Mouse (Mus musculus): ENCODE data around the gene Tsn. TPM values are rescaled to one million over a fixed set of nuclear protein-coding genes. Genes with fewer than 3 reads are reported as not detected.

The Tsn gene
- polyA plus RNA-seq, 1 experiment: 27.7 TPM

GRCm38 (mm10) chr1:118275139-118275538, 36.4 kb downstream of the Tsn start:
- TF ChIP-seq POLR2A (IDR thresholded peaks at IDR 0.05; ENCODE audit: borderline replicate concordance, control insufficient read depth, low read depth, low read length) (no peak), CTCF (IDR thresholded peaks at IDR 0.05; ENCODE audit: control insufficient read depth, insufficient read depth, low read length) (no peak)
- Histone ChIP-seq H3K27ac (ENCODE audit: control insufficient read depth, insufficient read depth, low read depth, low read length, poor library complexity) (no peak overlapping the region), H3K4me1 (ENCODE audit: control insufficient read depth, insufficient read depth, low read length) (no peaks in the 10 kb centered on the region), H3K4me3 (replicated peaks; ENCODE audit: control insufficient read depth, low read depth, low read length) (no peak overlapping the region)
- 15% methylated on average over 2 of the region's 2 CpGs for WGBS

DNA sequence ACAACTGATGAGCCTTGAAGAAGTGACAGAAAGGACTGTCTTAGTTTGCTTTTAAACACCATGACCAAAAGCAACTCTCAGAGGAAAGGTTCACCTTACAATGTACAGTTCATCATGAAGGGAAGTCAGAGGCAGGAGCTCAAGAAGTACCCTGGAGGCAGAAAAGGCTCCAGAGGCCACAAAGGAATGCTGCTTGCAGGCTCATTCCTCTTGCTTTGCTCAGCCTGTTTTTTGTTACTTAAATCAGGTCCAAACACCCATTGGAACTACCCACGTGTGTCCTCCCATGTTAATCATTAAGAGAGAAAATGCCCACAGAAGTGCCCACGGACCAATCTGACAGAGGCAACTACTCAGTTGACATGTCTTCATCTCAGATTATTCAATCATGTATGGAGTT, 59.6 kb downstream of the Tsn start:
- H3K4me3 ChIP-seq (replicated peaks; ENCODE audit: control insufficient read depth, low read depth, low read length): no peak overlapping the region
- H3K4me1 ChIP-seq (ENCODE audit: control insufficient read depth, insufficient read depth, low read length): no peaks in the 10 kb centered on the region
- TF ChIP-seq CTCF (IDR thresholded peaks at IDR 0.05; ENCODE audit: control insufficient read depth, insufficient read depth, low read length) (no peak), POLR2A (IDR thresholded peaks at IDR 0.05; ENCODE audit: borderline replicate concordance, control insufficient read depth, low read depth, low read length) (no peak)
- no peak overlapping the region for H3K27ac ChIP-seq (ENCODE audit: control insufficient read depth, insufficient read depth, low read depth, low read length, poor library complexity)
- WGBS: 46% methylated on average over 2 of the region's 2 CpGs

Other genes starting within 250 kb of the Tsn start
- gene Gm29106, start 135.2 kb downstream of the Tsn start, polyA plus RNA-seq (2011; ENCODE audit: insufficient read depth, insufficient read length, low replicate concordance, missing spikeins): not detected in 2 replicates
- 24.2 and 40.0 TPM in 2 replicates for gene Nifk, start 10.1 kb upstream of the Tsn start, polyA plus RNA-seq (2011; ENCODE audit: insufficient read depth, insufficient read length, low replicate concordance, missing spikeins)
- 13.2 and 25.6 TPM in 2 replicates for gene Clasp1, start 77.3 kb upstream of the Tsn start, polyA plus RNA-seq (2011; ENCODE audit: insufficient read depth, insufficient read length, low replicate concordance, missing spikeins)